Mouse (Mus musculus) lung, embryonic 15.5 days (tissue): ENCODE data around the gene Mocs3. TPM values are rescaled to one million over a fixed set of nuclear protein-coding genes. Genes with fewer than 3 reads are reported as not detected.
A peak's percentile ranks its signal among the peaks of the same experiment; 100 is the strongest.

Experiments used
- ATAC-seq: fragments of 200-750 bp; cut with Nextera tagmentation; 2 replicates; pipeline ENCODE4 v1.8.0; 2017; ENCODE audit warnings: moderate number of reproducible peaks, borderline replicate concordance; ENCODE audit not compliant: low FRiP score, low TSS enrichment; ENCODE audit errors: extremely low read depth
- H3K27ac ChIP-seq: fragments of 300-500 bp; sonication (generic); 2 replicates; pipeline ENCODE4 v1.5.1; 2015; ENCODE audit warnings: moderate library complexity, mild to moderate bottlenecking, inconsistent platforms
- H3K27me3 ChIP-seq: fragments of 300-500 bp; sonication (generic); 2 replicates; pipeline ENCODE4 v1.6.1; 2015; ENCODE audit warnings: inconsistent platforms
- H3K36me3 ChIP-seq: fragments of 300-500 bp; sonication (generic); 2 replicates; pipeline ENCODE4 v1.6.1; 2015; ENCODE audit warnings: inconsistent platforms
- H3K4me1 ChIP-seq: fragments of 300-500 bp; sonication (generic); 2 replicates; pipeline ENCODE4 v1.6.1; 2015; ENCODE audit warnings: inconsistent platforms
- H3K4me2 ChIP-seq: fragments of 300-500 bp; sonication (generic); 2 replicates; pipeline ENCODE4 v1.6.1; 2015; ENCODE audit warnings: inconsistent platforms, mild to moderate bottlenecking, moderate library complexity
- H3K4me3 ChIP-seq: fragments of 300-500 bp; sonication (generic); 2 replicates; pipeline ENCODE4 v1.5.1; 2015; ENCODE audit warnings: mild to moderate bottlenecking, inconsistent platforms
- H3K9ac ChIP-seq: fragments of 300-500 bp; sonication (generic); 2 replicates; pipeline ENCODE4 v1.6.1; 2015; ENCODE audit warnings: inconsistent platforms
- H3K9me3 ChIP-seq: fragments of 300-500 bp; sonication (generic); 2 replicates; pipeline ENCODE4 v1.6.1; 2016; ENCODE audit warnings: inconsistent platforms
- WGBS: fragments of 180-500 bp; shearing (Covaris S2); methylation state at CpG from one replicate; pipeline ENCODE4 v1.1.7; 2015; 5-methylcytosine and 5-hydroxymethylcytosine counted together
- polyA plus RNA-seq: library from polyadenylated mRNA; unstranded; fragments of >200 nt; fragmentation: Nextera tagmentation; extraction: Ambion mirVana; gene quantifications from 2 replicates; pipeline ENCODE4 v1.2.1, GENCODE M21; 2015

Gene Mocs3
- polyA plus RNA-seq, 1 experiment from 2014 or later = 7.8 TPM

DNA sequence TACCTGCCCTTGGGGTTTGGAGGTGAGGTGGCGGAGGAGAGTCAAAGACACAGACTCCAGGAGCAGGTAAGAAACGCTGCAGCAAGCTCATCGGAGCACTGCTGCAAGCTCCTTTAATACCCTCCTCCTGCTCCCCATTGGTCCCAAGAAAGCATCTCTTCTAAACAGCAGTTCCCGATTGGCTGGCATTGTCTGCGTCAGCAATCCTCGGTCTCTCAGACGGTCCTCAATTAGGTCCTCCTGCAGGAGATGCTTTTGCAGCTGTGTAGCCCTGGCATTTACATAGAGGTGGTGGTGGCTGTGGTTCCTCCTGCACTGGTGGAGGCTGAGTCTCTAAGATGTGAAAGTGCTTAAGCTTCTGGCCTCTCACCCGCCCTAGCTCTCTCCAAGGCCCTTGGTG, 15.1 kb downstream of the Mocs3 start:
- H3K4me3 ChIP-seq = no peak overlapping the region
- no peak overlapping the region for H3K9ac ChIP-seq
- WGBS = 33% methylated on average over 8 of the region's 8 CpGs

DNA sequence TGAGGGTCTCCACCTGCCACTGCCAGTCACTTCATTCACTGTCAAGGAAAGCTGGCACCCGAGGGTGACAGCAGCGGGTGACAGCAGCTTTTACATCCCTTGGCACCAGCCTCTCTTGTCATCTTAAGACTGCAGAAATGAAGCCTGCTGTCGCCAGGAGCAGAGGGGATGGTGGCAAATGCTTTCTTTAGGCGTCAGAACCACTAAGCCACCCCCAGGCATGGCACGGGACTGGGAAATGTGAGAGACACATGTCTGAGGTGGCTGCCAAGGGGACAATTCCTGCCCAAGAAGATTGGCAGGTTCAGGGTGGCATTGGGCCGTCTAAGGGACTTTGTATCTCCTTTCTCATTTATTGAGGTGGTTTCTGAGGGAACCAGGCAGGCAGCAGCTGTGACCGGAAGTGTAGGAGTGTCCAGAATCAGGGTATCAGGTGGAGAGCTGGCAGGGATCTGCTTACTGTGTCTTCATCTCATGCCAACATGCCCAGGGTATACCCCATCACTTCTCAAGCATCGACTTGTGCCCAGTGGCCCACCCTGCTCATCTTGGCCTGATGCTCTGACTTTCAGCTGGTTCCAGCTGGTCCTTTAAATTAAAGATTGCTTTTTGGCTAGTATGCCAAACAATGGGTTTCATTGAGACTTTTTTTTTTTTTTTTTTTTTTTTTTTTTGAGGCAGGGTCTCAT, 17.9 kb downstream of the Mocs3 start:
- WGBS = 69% methylated on average over 8 of the region's 8 CpGs
- no peak overlapping the region for H3K9ac ChIP-seq
- H3K27me3 ChIP-seq = peaks cover 19% of the 10 kb centered on the region; the same call in 1 of the 2 replicates
- no peak overlapping the region for H3K4me3 ChIP-seq
- no peaks in the 10 kb centered on the region for H3K4me1 ChIP-seq
- no peaks in the 10 kb centered on the region for H3K36me3 ChIP-seq
- no peak for ATAC-seq
- no peak overlapping the region for H3K27ac ChIP-seq
- no peak overlapping the region for H3K4me2 ChIP-seq
- no peaks in the 10 kb centered on the region for H3K9me3 ChIP-seq

More for the DNA sequence above, 15.1 kb downstream of the Mocs3 start:
- Histone ChIP-seq H3K4me1 (no peaks in the 10 kb centered on the region), H3K9me3 (no peaks in the 10 kb centered on the region), H3K4me2 (no peak overlapping the region), H3K27me3 (peaks cover 7% of the 10 kb centered on the region; the same call in 1 of the 2 replicates), H3K36me3 (no peaks in the 10 kb centered on the region), H3K27ac (no peak overlapping the region)
- ATAC-seq = no peak

- H3K27me3 ChIP-seq = peaks cover 19% of the 10 kb centered on the region; the same call in 1 of the 2 replicates
- no peaks in the 10 kb centered on the region for H3K9me3 ChIP-seq
- no peaks in the 10 kb centered on the region for H3K36me3 ChIP-seq
- no peak overlapping the region for H3K27ac ChIP-seq
- H3K9ac ChIP-seq = no peak overlapping the region
- H3K4me2 ChIP-seq = no peak overlapping the region
- no peaks in the 10 kb centered on the region for H3K4me1 ChIP-seq
- no peak for ATAC-seq
- WGBS = 19% methylated on average over 2 of the region's 2 CpGs
- no peak overlapping the region for H3K4me3 ChIP-seq
Measured at GRCm38 (mm10) chr2:168248856-168249245, 18.4 kb downstream of the Mocs3 start.

GRCm38 (mm10) chr2:168250270-168250669, 19.8 kb downstream of the Mocs3 start:
- Histone ChIP-seq H3K9me3 (no peaks in the 10 kb centered on the region), H3K4me2 (no peak overlapping the region), H3K9ac (no peak overlapping the region), H3K36me3 (no peaks in the 10 kb centered on the region), H3K4me3 (no peak overlapping the region), H3K27ac (no peak overlapping the region), H3K27me3 (peaks cover 18% of the 10 kb centered on the region; the same call in 1 of the 2 replicates), H3K4me1 (no peaks in the 10 kb centered on the region)
- WGBS = 16% methylated on average over 8 of the region's 8 CpGs
- ATAC-seq = no peak

- no peaks in the 10 kb centered on the region for H3K4me1 ChIP-seq
- H3K9me3 ChIP-seq = no peaks in the 10 kb centered on the region
- no peak overlapping the region for H3K4me3 ChIP-seq
- ATAC-seq = peak; percentile 51; the same call in 1 of the 2 replicates
- H3K9ac ChIP-seq = no peak overlapping the region
- H3K4me2 ChIP-seq = 0 out of 2 replicates have a peak overlapping the region, but pooled peaks have one; percentile 11
- peaks cover 15% of the 10 kb centered on the region; the same call in 1 of the 2 replicates for H3K27me3 ChIP-seq
- no peak overlapping the region for H3K27ac ChIP-seq
- 15% methylated on average over 16 of the region's 16 CpGs for WGBS
- H3K36me3 ChIP-seq = no peaks in the 10 kb centered on the region
Measured at GRCm38 (mm10) chr2:168252639-168253292, 22.3 kb downstream of the Mocs3 start.

- Histone ChIP-seq H3K27ac (no peak overlapping the region), H3K27me3 (peaks cover 15% of the 10 kb centered on the region; the same call in 1 of the 2 replicates), H3K4me3 (no peak overlapping the region), H3K4me1 (no peaks in the 10 kb centered on the region), H3K9ac (no peak overlapping the region), H3K9me3 (no peaks in the 10 kb centered on the region), H3K36me3 (no peaks in the 10 kb centered on the region), H3K4me2 (no peak overlapping the region)
- WGBS = 19% methylated on average over 7 of the region's 7 CpGs
- no peak for ATAC-seq
Measured at GRCm38 (mm10) chr2:168253822-168254221, 23.4 kb downstream of the Mocs3 start.

DNA sequence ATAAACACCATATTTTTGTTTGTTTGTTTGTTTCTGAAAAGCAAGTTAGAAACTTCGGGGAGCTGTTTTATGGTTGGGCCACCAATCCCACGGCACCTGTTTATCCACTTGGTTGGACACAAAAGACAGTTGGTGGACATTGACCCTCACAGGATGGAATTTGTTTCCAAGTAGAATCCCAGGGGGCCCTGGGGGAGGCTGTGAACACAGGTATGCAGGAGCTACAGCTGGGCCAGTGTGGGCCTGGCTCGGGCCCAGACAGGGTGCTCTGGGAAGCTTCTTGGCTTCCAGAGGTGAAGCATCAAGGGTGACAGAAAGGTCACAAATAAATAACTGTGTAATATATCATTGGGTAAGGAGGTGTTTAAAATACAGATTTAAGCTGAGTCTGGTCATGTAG, 26.1 kb downstream of the Mocs3 start:
- ATAC-seq = no peak
- Histone ChIP-seq H3K27me3 (peaks cover 17% of the 10 kb centered on the region; the same call in 1 of the 2 replicates), H3K4me3 (no peak overlapping the region), H3K9ac (no peak overlapping the region), H3K36me3 (no peaks in the 10 kb centered on the region), H3K4me1 (no peaks in the 10 kb centered on the region), H3K9me3 (no peaks in the 10 kb centered on the region), H3K4me2 (no peak overlapping the region), H3K27ac (no peak overlapping the region)
- WGBS = 59% methylated on average over 3 of the region's 3 CpGs

- H3K9ac ChIP-seq = no peak overlapping the region
- H3K27me3 ChIP-seq = peaks cover 16% of the 10 kb centered on the region
- no peak overlapping the region for H3K27ac ChIP-seq
- no peak overlapping the region for H3K4me2 ChIP-seq
- no peaks in the 10 kb centered on the region for H3K36me3 ChIP-seq
- no peaks in the 10 kb centered on the region for H3K9me3 ChIP-seq
- no peaks in the 10 kb centered on the region for H3K4me1 ChIP-seq
- no peak overlapping the region for H3K4me3 ChIP-seq
- 81% methylated on average over 4 of the region's 4 CpGs for WGBS
- ATAC-seq = no peak
Measured at GRCm38 (mm10) chr2:168257188-168257587, 26.8 kb downstream of the Mocs3 start.

DNA sequence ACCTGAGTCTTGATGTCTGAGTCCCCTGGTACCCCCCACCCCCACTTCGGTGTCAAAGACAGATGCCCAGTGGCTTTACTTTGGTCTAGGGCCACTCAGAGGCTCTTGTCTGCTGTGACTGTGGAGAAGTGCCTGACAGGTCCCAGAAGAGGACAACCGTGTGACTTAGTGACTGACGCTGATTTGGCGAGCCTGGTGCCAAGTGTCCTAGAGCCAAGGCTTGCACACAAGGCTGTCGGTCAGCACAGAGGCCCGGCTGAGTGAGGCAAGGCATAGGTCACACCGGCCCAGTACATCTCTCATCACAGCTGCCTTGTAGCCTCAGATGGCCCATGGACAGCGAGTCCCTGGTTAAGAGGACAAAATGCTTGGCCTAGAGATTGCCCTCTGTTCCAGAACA, 28.6 kb downstream of the Mocs3 start:
- H3K36me3 ChIP-seq = no peaks in the 10 kb centered on the region
- H3K4me1 ChIP-seq = no peaks in the 10 kb centered on the region
- peaks cover 16% of the 10 kb centered on the region; the same call in 1 of the 2 replicates for H3K27me3 ChIP-seq
- no peaks in the 10 kb centered on the region for H3K9me3 ChIP-seq
- no peak overlapping the region for H3K4me2 ChIP-seq
- no peak overlapping the region for H3K9ac ChIP-seq
- H3K4me3 ChIP-seq = no peak overlapping the region
- no peak overlapping the region for H3K27ac ChIP-seq
- ATAC-seq = no peak
- WGBS = 77% methylated on average over 8 of the region's 8 CpGs

GRCm38 (mm10) chr2:168260124-168260523, 29.7 kb downstream of the Mocs3 start:
- no peaks in the 10 kb centered on the region for H3K9me3 ChIP-seq
- peaks cover 16% of the 10 kb centered on the region; the same call in 1 of the 2 replicates for H3K27me3 ChIP-seq
- no peaks in the 10 kb centered on the region for H3K36me3 ChIP-seq
- no peaks in the 10 kb centered on the region for H3K4me1 ChIP-seq
- H3K4me2 ChIP-seq = no peak overlapping the region
- no peak overlapping the region for H3K27ac ChIP-seq
- no peak for ATAC-seq
- no peak overlapping the region for H3K9ac ChIP-seq
- H3K4me3 ChIP-seq = no peak overlapping the region
- WGBS = 81% methylated on average over 3 of the region's 3 CpGs

GRCm38 (mm10) chr2:168260900-168261299, 30.5 kb downstream of the Mocs3 start:
- Histone ChIP-seq H3K36me3 (no peaks in the 10 kb centered on the region), H3K4me2 (no peak overlapping the region), H3K9me3 (no peaks in the 10 kb centered on the region), H3K4me3 (no peak overlapping the region), H3K4me1 (no peaks in the 10 kb centered on the region), H3K27me3 (peaks cover 16% of the 10 kb centered on the region; the same call in 1 of the 2 replicates), H3K27ac (no peak overlapping the region), H3K9ac (no peak overlapping the region)
- 82% methylated on average over 10 of the region's 10 CpGs for WGBS
- no peak for ATAC-seq

DNA sequence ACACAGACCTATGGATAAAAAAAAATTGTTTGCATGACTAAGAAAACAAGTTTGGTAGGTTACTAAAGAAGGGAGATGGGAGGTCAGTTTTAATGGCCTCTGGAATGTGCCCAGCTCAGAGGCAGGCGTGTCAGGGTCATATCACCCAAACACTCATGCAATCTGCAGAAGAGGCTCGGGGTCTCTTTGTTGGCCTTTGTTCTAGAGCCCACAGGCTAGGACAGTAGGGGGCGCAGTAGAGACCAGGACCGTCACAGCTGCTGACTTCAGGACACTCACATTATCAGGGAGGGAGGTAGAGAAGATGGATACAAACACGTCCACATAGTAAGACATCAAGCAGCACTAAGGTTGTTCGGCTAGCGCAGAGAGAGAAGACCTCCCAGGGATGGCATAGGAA, 37.6 kb downstream of the Mocs3 start:
- H3K4me2 ChIP-seq = peak overlapping the region; percentile 39

More for the DNA sequence above, 37.6 kb downstream of the Mocs3 start:
- 0 out of 2 replicates have a peak, but pooled peaks have one; percentile 29 for ATAC-seq
- H3K27me3 ChIP-seq = peaks cover 17% of the 10 kb centered on the region
- no peaks in the 10 kb centered on the region for H3K36me3 ChIP-seq
- no peaks in the 10 kb centered on the region for H3K4me1 ChIP-seq
- no peak overlapping the region for H3K9ac ChIP-seq
- no peak overlapping the region for H3K4me3 ChIP-seq
- 22% methylated on average over 7 of the region's 7 CpGs for WGBS
- H3K27ac ChIP-seq = no peak overlapping the region
- H3K9me3 ChIP-seq = no peaks in the 10 kb centered on the region
